ENCODE assay signal across 16 mouse cellular contexts in genomic region chrX:73864692-73865091, GRCm38 (mm10). TPM values are rescaled to one million over a fixed set of nuclear protein-coding genes. Genes with fewer than 3 reads are reported as not detected.
A peak's percentile ranks its signal among the peaks of the same experiment; 100 is the strongest.
DNase-seq lines count a peak whose midpoint lies in the region; ATAC-seq lines count a peak whose summit lies in the region.
"Had no signal": no experiment of that assay in that cellular context is flagged by ENCODE, and none has a peak within 500 bp of the region (broad histone marks: within the 10 kb centered on the region; RNA-seq: fewer than 3 reads in every experiment).

No protein-coding gene starts in this region.

- no peak overlapping the region for H3K9ac ChIP-seq in forebrain, embryonic 13.5 days
- H3K9ac ChIP-seq in hindbrain, embryonic 16.5 days (ENCODE audit: low read depth, low read length), result no peak overlapping the region
- H3K9ac ChIP-seq in neural tube, embryonic 13.5 days, result no peak overlapping the region; the same call in 1 of the 2 replicates
- H3K9ac ChIP-seq: liver, embryonic 13.5 days had no signal

- no peaks in the 10 kb centered on the region for H3K9me3 ChIP-seq in forebrain, embryonic 13.5 days (replicated peaks)
- H3K9me3 ChIP-seq in hindbrain, embryonic 16.5 days (ENCODE audit: control insufficient read depth, low read length), result no peaks in the 10 kb centered on the region
- H3K9me3 ChIP-seq in neural tube, embryonic 13.5 days, result no peaks in the 10 kb centered on the region
- H3K9me3 ChIP-seq: heart, embryonic 10.5 days; liver, embryonic 13.5 days had no signal

- no peak overlapping the region for H3K4me3 ChIP-seq in forebrain, embryonic 13.5 days
- H3K4me3 ChIP-seq in hindbrain, embryonic 16.5 days (ENCODE audit: low read length), result no peak overlapping the region
- H3K4me3 ChIP-seq in neural tube, embryonic 13.5 days, result no peak overlapping the region
- H3K4me3 ChIP-seq: heart, embryonic 10.5 days; liver, embryonic 13.5 days; myocyte had no signal

- 47% methylated on average over 3 of the region's 3 CpGs for WGBS in forebrain, embryonic 13.5 days
- 38% methylated on average over 3 of the region's 3 CpGs for WGBS in hindbrain, embryonic 16.5 days
- 36% methylated on average over 3 of the region's 3 CpGs for WGBS in neural tube, embryonic 13.5 days

- no peaks in the 10 kb centered on the region for H3K27me3 ChIP-seq in forebrain, embryonic 13.5 days
- no peaks in the 10 kb centered on the region for H3K27me3 ChIP-seq in hindbrain, embryonic 16.5 days (replicated peaks; ENCODE audit: control insufficient read depth, insufficient read depth, low read length)
- no peaks in the 10 kb centered on the region for H3K27me3 ChIP-seq in neural tube, embryonic 13.5 days
- H3K27me3 ChIP-seq: liver, embryonic 13.5 days had no signal

- H3K4me2 ChIP-seq in forebrain, embryonic 13.5 days, result peak overlapping the region; percentile 22
- no peak overlapping the region for H3K4me2 ChIP-seq in hindbrain, embryonic 16.5 days (ENCODE audit: low read length)
- H3K4me2 ChIP-seq in neural tube, embryonic 13.5 days, result no peak overlapping the region
- H3K4me2 ChIP-seq: liver, embryonic 13.5 days had no signal

- DNase-seq in frontal cortex, postnatal 10 days (ENCODE audit: low spot score in 2 of 2), result no peak
- no peak for DNase-seq in kidney, adult 11 months
- no peak for DNase-seq in kidney, postnatal 25 days
- no peak for DNase-seq in lung, postnatal 36 days
- DNase-seq: cerebellum, postnatal 10 days; heart, postnatal 4 days; kidney, adult 9 months; liver, embryonic 13.5 days; lung, postnatal 10 days; thymus, postnatal 14 days had no signal

- peaks cover 40% of the 10 kb centered on the region for H3K36me3 ChIP-seq in forebrain, embryonic 13.5 days (ENCODE audit: poor library complexity, severe bottlenecking)
- peaks cover 7% of the 10 kb centered on the region for H3K36me3 ChIP-seq in hindbrain, embryonic 16.5 days (ENCODE audit: control insufficient read depth, insufficient read depth, low read length)
- H3K36me3 ChIP-seq in neural tube, embryonic 13.5 days, result peaks cover 45% of the 10 kb centered on the region
- H3K36me3 ChIP-seq: heart, embryonic 10.5 days; liver, embryonic 13.5 days had no signal

- ATAC-seq in frontal cortex, adult (ENCODE audit: low TSS enrichment), result peak; percentile 64; the same call in 1 of the 2 replicates
- peak; percentile 67 for ATAC-seq in forebrain, embryonic 13.5 days
- ATAC-seq in hindbrain, embryonic 16.5 days, result peak; percentile 38; the same call in 1 of the 2 replicates
- peak; percentile 76 for ATAC-seq in neural tube, embryonic 13.5 days (ENCODE audit: low read depth)

- peak overlapping the region; percentile 74 for H3K27ac ChIP-seq in forebrain, embryonic 13.5 days
- H3K27ac ChIP-seq in hindbrain, embryonic 16.5 days (ENCODE audit: low read depth, low read length), result no peak overlapping the region
- H3K27ac ChIP-seq in neural tube, embryonic 13.5 days (replicated peaks), result peak overlapping the region; percentile 62
- H3K27ac ChIP-seq: heart, embryonic 10.5 days; liver, embryonic 13.5 days had no signal

- H3K4me1 ChIP-seq in forebrain, embryonic 13.5 days, result peaks cover 31% of the 10 kb centered on the region
- no peaks in the 10 kb centered on the region; the same call in 1 of the 2 replicates for H3K4me1 ChIP-seq in hindbrain, embryonic 16.5 days (ENCODE audit: control insufficient read depth, insufficient read depth, low read depth, low read length)
- peaks cover 31% of the 10 kb centered on the region for H3K4me1 ChIP-seq in neural tube, embryonic 13.5 days (replicated peaks)
- H3K4me1 ChIP-seq: heart, embryonic 10.5 days had no signal

RNA-seq across cellular contexts. Expression of gene Avpr2, which starts 27.2 kb away (rescaled TPM):
- 0.15 and 0.24 TPM in 2 replicates for polyA plus RNA-seq in forebrain, embryonic 13.5 days (2015; fragmentation: Nextera tagmentation; extraction: Ambion mirVana)
- polyA plus RNA-seq in hindbrain, embryonic 16.5 days (2015; fragmentation: Nextera tagmentation; extraction: Ambion mirVana), result 0.11 and 0.20 TPM in 2 replicates
- 0.14 and 0.15 TPM in 2 replicates for polyA plus RNA-seq in neural tube, embryonic 13.5 days (2015; fragmentation: Nextera tagmentation; extraction: Ambion mirVana)
- polyA plus RNA-seq: heart, embryonic 10.5 days; myocyte had no signal

RNA-seq across cellular contexts. Expression of gene L1cam, which starts 31.2 kb away (rescaled TPM):
- polyA plus RNA-seq in forebrain, embryonic 13.5 days (2015; fragmentation: Nextera tagmentation; extraction: Ambion mirVana), result 42.7 and 45.4 TPM in 2 replicates
- polyA plus RNA-seq in hindbrain, embryonic 16.5 days (2015; fragmentation: Nextera tagmentation; extraction: Ambion mirVana), result 109 and 139 TPM in 2 replicates
- 97.6 and 98.7 TPM in 2 replicates for polyA plus RNA-seq in neural tube, embryonic 13.5 days (2015; fragmentation: Nextera tagmentation; extraction: Ambion mirVana)

RNA-seq across cellular contexts. Expression of gene Pdzd4, which starts 39.9 kb away (rescaled TPM):
- polyA plus RNA-seq in forebrain, embryonic 13.5 days (2015; fragmentation: Nextera tagmentation; extraction: Ambion mirVana), result 3.1 and 3.5 TPM in 2 replicates
- 3.1 and 4.0 TPM in 2 replicates for polyA plus RNA-seq in hindbrain, embryonic 16.5 days (2015; fragmentation: Nextera tagmentation; extraction: Ambion mirVana)
- 2.6 and 3.2 TPM in 2 replicates for polyA plus RNA-seq in neural tube, embryonic 13.5 days (2015; fragmentation: Nextera tagmentation; extraction: Ambion mirVana)

RNA-seq across cellular contexts. Expression of gene Arhgap4, which starts 57.0 kb away (rescaled TPM):
- 1.7 and 2.0 TPM in 2 replicates for polyA plus RNA-seq in forebrain, embryonic 13.5 days (2015; fragmentation: Nextera tagmentation; extraction: Ambion mirVana)
- 2.7 TPM in 2 replicates for polyA plus RNA-seq in hindbrain, embryonic 16.5 days (2015; fragmentation: Nextera tagmentation; extraction: Ambion mirVana)
- 2.8 and 3.2 TPM in 2 replicates for polyA plus RNA-seq in neural tube, embryonic 13.5 days (2015; fragmentation: Nextera tagmentation; extraction: Ambion mirVana)

RNA-seq across cellular contexts. Expression of gene Naa10, which starts 57.1 kb away (rescaled TPM):
- polyA plus RNA-seq in forebrain, embryonic 13.5 days (2015; fragmentation: Nextera tagmentation; extraction: Ambion mirVana), result 127 and 132 TPM in 2 replicates
- polyA plus RNA-seq in hindbrain, embryonic 16.5 days (2015; fragmentation: Nextera tagmentation; extraction: Ambion mirVana), result 89.5 and 92.9 TPM in 2 replicates
- polyA plus RNA-seq in neural tube, embryonic 13.5 days (2015; fragmentation: Nextera tagmentation; extraction: Ambion mirVana), result 97.3 and 112 TPM in 2 replicates
